Mouse (Mus musculus) embryonic fibroblast, embryonic 13.5 days (primary cell): ENCODE results near the gene Tenm4. TPM values are rescaled to one million over a fixed set of nuclear protein-coding genes. Genes with fewer than 3 reads are reported as not detected.
A peak's percentile ranks its signal among the peaks of the same experiment; 100 is the strongest.

ENCODE experiments used
- H3K27ac ChIP-seq: 2 replicates; pipeline ENCODE4 v1.5.1; 2012; ENCODE audit warnings: low read length, control low read depth, inconsistent platforms; ENCODE audit not compliant: insufficient read depth
- H3K4me1 ChIP-seq: 2 replicates; pipeline ENCODE4 v1.6.1; 2011; ENCODE audit warnings: low read length; ENCODE audit not compliant: control insufficient read depth, insufficient read depth
- H3K4me3 ChIP-seq: 2 replicates; pipeline ENCODE4 v1.5.1; 2011; ENCODE audit warnings: mild to moderate bottlenecking, control low read depth, low read length; ENCODE audit not compliant: insufficient read depth
- CTCF ChIP-seq: IDR thresholded peaks from 2 replicates; pipeline ENCODE4 v1.5.1; 2011; ENCODE audit warnings: mild to moderate bottlenecking, control low read depth, low read length, moderate library complexity, borderline replicate concordance; ENCODE audit not compliant: insufficient read depth
- POLR2A ChIP-seq: IDR thresholded peaks from 2 replicates; pipeline ENCODE4 v1.6.1; 2011; ENCODE audit warnings: low read depth, mild to moderate bottlenecking, control low read depth, low read length, moderate library complexity
- polyA plus RNA-seq: library from polyadenylated mRNA; stranded (reverse); fragments of >200 nt; gene quantifications from 2 replicates; pipeline ENCODE4 v1.2.4, GENCODE M21; 2011; ENCODE audit warnings: low read depth; ENCODE audit not compliant: missing spikeins, insufficient read length

The Tenm4 gene
- polyA plus RNA-seq, 1 experiment = 17.3 TPM

DNA sequence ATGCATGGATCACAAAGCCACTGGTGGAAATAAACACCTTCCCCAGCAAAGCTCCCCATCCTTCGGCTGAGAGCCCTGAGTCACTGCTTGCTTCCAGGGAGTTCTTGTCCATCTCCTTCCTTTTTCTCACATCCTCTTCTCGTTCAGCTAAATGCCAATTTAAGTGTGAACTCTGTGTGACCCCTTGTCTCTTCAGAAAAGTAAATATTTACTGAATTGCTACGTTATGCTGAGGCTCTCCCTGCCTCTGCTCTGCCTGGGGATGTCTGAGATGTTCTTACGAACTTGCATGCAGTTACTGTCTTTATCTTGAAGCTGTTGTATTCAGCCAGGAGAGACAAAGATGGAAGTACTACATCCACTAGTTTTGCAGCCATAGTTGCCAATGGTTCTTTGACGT, 374.9 kb downstream of the Tenm4 start:
- no peak overlapping the region for H3K27ac ChIP-seq
- H3K4me1 ChIP-seq = peaks cover under 1% of the 10 kb centered on the region; the same call in 1 of the 2 replicates
- TF ChIP-seq CTCF (no peak), POLR2A (no peak)
- no peak overlapping the region for H3K4me3 ChIP-seq

DNA sequence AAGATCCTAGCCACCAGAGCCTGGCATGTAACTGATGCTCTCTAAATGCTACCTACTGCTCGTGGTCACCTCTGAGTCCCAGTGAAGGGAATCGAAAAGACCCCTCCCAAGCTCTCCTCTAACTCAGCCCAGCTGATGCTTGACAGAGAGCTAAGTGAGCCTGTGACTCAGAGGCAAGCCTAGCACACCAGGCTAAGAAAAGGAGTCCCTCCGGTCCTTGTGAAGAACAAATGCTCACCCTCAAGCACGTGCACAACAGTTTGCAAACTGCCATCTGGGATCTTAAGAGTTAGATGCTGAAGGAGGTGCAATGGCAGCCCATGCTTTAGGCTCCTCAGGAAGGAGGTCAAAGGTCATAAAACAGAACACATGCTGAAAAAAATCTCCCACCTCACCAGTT, 380.8 kb downstream of the Tenm4 start:
- no peaks in the 10 kb centered on the region for H3K4me1 ChIP-seq
- H3K4me3 ChIP-seq = no peak overlapping the region
- TF ChIP-seq CTCF (no peak), POLR2A (no peak)
- no peak overlapping the region for H3K27ac ChIP-seq

DNA sequence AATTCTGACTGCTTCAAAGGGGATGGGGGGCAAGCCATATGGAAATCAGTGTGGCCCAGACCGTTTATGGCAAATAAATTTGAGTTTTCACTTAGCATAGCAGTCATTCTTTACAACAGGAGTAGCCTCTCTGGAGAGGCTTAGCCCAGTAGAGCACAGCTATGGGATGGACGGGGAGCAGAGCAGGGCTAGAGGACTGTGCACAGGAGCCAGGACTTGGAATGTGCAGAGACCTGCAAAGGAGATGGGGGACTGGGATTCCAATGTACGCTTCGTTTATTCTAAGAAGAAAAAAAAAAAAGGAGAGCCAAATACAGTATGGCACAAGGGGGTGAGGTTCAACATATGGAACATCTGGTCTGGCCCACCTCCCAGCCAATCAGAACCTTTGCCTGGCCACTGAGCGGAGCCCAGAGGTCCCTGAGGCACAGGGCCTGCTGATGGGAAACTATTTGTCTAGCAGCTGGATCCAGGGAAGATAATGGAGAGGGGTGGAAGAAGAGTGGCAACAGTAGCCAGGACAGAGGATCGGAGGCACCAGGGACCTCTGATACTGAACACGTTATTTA, 381.3 kb downstream of the Tenm4 start:
- H3K27ac ChIP-seq = no peak overlapping the region
- no peak overlapping the region for H3K4me3 ChIP-seq
- TF ChIP-seq POLR2A = no peak
- no peak for TF ChIP-seq CTCF
- H3K4me1 ChIP-seq = no peaks in the 10 kb centered on the region

DNA sequence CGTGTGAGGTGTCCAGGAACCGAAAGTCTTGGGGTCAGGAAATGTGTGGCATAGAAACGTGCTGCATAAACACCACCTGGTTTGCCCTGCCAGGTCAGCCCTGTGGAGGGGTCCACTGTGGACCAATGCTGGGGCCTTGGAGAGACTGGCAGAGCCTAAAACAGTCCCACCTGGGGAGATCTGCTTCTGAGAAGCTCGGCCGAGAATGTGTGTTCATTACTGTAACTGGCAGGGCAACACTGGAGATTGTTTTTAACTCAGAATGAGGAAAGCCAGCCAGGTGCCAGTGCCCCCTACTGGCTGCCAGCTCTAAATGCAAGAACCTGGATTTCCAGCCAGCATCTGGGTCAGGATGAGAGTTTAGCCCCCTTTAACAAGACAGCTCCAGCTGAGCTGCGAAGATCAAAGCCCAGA, 383.2 kb downstream of the Tenm4 start:
- no peak overlapping the region for H3K27ac ChIP-seq
- H3K4me3 ChIP-seq = no peak overlapping the region
- H3K4me1 ChIP-seq = no peaks in the 10 kb centered on the region
- TF ChIP-seq CTCF (0 out of 2 replicates have a peak, but pooled peaks have one; percentile 12), POLR2A (no peak)

DNA sequence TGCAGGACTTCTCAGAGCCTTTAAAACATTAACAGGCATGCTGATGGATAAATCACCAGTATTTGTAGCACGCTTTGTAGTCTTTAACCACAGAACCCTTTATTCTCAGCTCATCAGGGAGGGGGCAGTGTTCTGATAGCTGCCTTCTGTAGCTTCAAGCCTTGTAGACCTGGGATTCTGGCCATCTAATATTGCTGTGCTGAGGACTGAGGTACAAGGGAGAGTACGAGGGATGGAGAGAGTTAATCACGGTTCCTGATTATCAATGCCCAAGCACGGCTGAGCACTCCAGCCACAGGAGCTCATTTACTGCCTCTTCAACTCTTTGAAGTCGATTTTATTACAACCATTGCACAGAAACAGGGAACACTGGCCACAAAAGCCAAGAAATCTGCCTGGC, 384.2 kb downstream of the Tenm4 start:
- TF ChIP-seq POLR2A (no peak), CTCF (no peak)

DNA sequence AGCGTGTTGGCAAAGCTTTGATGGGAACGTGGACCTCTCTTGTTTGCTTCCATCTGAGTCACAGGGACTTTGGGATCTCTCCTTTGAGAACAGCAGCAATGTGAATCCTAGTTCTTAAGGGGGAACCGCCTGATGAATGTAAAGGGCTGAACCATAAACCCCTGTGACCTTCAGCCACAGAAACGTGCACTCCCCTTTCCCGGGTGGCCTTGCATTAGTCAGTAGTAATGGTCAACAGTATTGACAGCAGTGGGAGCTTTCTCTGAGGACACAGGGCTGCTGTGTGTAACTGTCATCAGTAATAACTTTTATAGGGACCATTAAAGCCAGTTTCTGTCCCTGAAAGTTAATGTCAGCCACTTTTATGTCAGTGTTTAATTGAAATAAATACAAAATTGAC, 385.7 kb downstream of the Tenm4 start:
- H3K4me1 ChIP-seq = no peaks in the 10 kb centered on the region
- no peak overlapping the region for H3K27ac ChIP-seq
- TF ChIP-seq CTCF (no peak), POLR2A (no peak)
- no peak overlapping the region for H3K4me3 ChIP-seq

More for the DNA sequence above, 384.2 kb downstream of the Tenm4 start:
- H3K4me3 ChIP-seq = no peak overlapping the region
- no peak overlapping the region for H3K27ac ChIP-seq
- no peaks in the 10 kb centered on the region for H3K4me1 ChIP-seq

DNA sequence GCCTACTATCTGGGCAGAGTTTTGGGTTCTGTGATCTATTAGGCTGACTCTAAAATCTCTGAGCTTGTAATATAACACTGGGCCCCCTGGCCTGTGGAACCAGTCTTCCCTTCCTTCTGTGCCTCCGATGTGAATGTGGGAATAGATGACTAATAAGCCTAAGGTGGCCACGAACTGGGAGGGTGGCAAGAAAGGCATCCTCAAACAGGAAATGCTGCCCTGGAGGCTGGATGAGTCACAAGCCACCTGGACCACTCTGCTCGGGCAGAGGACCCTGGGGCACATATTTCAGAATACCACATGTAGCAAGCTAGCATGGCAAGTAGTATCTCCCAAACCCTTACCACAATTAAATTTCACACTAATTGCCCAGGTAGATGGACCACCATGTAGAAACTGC, 391.8 kb downstream of the Tenm4 start:
- Histone ChIP-seq H3K4me1 (peaks cover 8% of the 10 kb centered on the region), H3K4me3 (no peak overlapping the region), H3K27ac (no peak overlapping the region)
- TF ChIP-seq CTCF (no peak), POLR2A (no peak)

DNA sequence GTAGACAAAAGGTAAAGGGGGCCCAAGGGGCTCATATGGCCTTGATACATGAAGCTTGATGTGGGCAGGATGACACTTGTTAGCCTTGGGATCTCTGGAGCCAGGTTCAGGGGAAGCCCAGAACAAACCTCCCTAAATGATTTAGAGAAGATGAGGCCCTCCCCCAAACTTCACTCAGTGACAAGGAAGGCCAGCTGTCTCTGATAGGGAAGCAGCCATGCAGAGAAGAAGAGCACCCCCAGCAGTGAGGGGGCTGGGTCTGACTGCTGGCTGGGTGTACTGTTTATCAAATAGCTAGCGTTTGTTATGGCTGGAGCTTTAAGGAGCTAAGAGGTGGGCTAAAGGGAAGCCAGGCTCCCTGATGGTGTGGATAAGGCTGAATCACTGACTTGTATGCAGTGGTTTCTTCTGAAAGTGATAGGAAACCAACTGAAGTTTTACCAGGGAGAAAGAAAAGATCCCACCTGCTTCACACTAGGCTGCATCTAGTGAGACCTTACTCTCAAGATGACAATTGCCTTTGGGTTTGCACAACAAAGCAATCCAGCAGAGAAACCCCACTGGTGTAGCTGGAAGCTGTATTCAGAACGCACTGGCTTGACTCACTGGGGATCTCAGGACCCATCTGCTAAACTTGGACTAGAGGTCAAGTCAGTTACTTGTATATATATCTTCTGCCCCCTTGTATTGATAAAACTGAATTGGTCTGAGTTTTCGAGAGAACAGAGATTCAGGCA, 392.5 kb downstream of the Tenm4 start:
- Histone ChIP-seq H3K27ac (no peak overlapping the region), H3K4me3 (no peak overlapping the region), H3K4me1 (peaks cover 8% of the 10 kb centered on the region)

DNA sequence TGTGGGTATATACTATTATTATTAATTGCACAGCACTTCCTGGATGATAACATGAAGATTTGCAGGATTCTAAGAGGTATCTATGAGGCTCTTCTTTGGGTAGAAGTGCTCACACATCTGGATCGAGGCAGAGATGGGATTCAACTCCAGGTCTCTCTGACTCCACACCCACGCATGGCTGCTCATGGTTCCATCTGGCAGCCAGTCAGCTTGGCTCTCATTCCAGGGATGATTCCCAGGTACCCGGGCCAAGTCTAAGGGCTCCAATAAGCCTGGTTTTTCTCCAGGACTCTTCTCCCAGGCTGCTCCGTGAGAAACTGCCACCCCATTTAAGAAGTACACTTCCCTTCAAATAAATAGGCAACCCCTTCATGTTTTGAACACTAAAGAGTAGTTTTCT, 394.8 kb downstream of the Tenm4 start:
- Histone ChIP-seq H3K4me1 (peaks cover 8% of the 10 kb centered on the region), H3K27ac (peak overlapping the region; percentile 50; the same call in 1 of the 2 replicates), H3K4me3 (no peak overlapping the region)
- TF ChIP-seq POLR2A (no peak), CTCF (no peak)

More for the DNA sequence above, 392.5 kb downstream of the Tenm4 start:
- no peak for TF ChIP-seq CTCF
- no peak for TF ChIP-seq POLR2A

DNA sequence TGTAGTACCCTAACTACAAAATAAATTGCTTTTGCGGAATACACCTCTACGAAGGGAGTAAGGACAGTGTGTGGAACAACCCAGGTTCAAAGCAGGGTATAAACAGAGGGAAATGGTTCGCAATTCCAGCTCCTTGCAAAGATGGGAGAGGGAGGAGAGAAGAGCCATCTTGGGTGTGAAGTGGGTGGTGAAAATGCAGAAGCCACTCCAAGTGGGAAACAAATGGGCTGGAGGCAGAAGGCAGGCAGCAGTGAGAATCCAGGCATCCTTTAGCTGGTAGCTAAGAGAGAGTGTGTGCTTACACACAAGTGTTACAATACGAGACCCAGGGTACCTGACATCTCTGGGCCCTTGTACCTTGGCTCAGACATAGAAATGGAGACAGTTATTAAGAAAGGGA, 395.2 kb downstream of the Tenm4 start:
- TF ChIP-seq CTCF (no peak), POLR2A (no peak)

More for the DNA sequence above, 395.2 kb downstream of the Tenm4 start:
- H3K4me1 ChIP-seq = peaks cover 8% of the 10 kb centered on the region
- no peak overlapping the region for H3K4me3 ChIP-seq
- no peak overlapping the region for H3K27ac ChIP-seq
